Mouse (Mus musculus) CH12F3 (cell line): Measurements from ENCODE around the gene Olfr372.
"Not testable (repeated sequence)": the region's sequence is repeated elsewhere in the genome, so short reads cannot be mapped to it uniquely, and the experiment has no call there.

Experiments
- in situ Hi-C: fragments of 300-500 bp; cut with MboI; formaldehyde crosslinking; loops from 2 replicates; pipeline ENCODE4 v1.14.3; 2020; ENCODE audit warnings: low sequenced_read_pairs

Olfr372 gene

GRCm38 (mm10) chr8:72096721-72097120, 55.7 kb downstream of the Olfr372 start:
- in situ Hi-C loops, result not testable (repeated sequence)

- in situ Hi-C loops, result not testable (repeated sequence)
Measured at GRCm38 (mm10) chr8:72099377-72100103, 58.5 kb downstream of the Olfr372 start.

- in situ Hi-C loops, result no loop called here
Measured at GRCm38 (mm10) chr8:72105165-72105564, 64.1 kb downstream of the Olfr372 start.

- in situ Hi-C loops, result no loop called here
Measured at GRCm38 (mm10) chr8:72106740-72107139, 65.7 kb downstream of the Olfr372 start, which contains the start of gene Olfr374. Gene Olfr374 (plus strand): TSS chr8:72107040.
